Mouse (Mus musculus) heart, postnatal 14 days (tissue): ENCODE results near the gene Ddx42. TPM values are rescaled to one million over a fixed set of nuclear protein-coding genes. Genes with fewer than 3 reads are reported as not detected.

Experiments
- DNase-seq, 2 experiments: peaks; one replicate each; pipeline ENCODE4 v3.0.0; 2021 to 2022
- intact Hi-C: fragments of 180-260 bp; cut with DNase I; formaldehyde crosslinking; loops from one replicate; pipeline ENCODE4 v1.15.1; 2025
- total RNA-seq, 2 experiments: library from RNA; stranded (reverse); gene quantifications; 2 replicates each; pipeline ENCODE4 v1.2.3; 2021

The Ddx42 gene
- total RNA-seq, 2 experiments from 2014 or later, result 29.2 to 30.0 TPM

GRCm38 (mm10) chr11:106265570-106265969 lies 48.8 kb downstream of the Ddx42 start:
- intact Hi-C loops, result no loop called here

GRCm38 (mm10) chr11:106266431-106266830 lies 49.7 kb downstream of the Ddx42 start:
- DNase-seq, result no peak
- intact Hi-C loops, result no loop called here

More at GRCm38 (mm10) chr11:106265570-106265969, 48.8 kb downstream of the Ddx42 start:
- DNase-seq, result no peak

- peak; percentile 36 to 41 for DNase-seq
- intact Hi-C loops, result no loop called here
Observed at GRCm38 (mm10) chr11:106267311-106267852, 50.7 kb downstream of the Ddx42 start.

GRCm38 (mm10) chr11:106267871-106268270 lies 51.1 kb downstream of the Ddx42 start:
- no peak for DNase-seq
- intact Hi-C loops, result no loop called here

GRCm38 (mm10) chr11:106268326-106269059 lies 51.8 kb downstream of the Ddx42 start:
- DNase-seq, result peak; percentile 81 to 85
- intact Hi-C loops, result no loop called here

GRCm38 (mm10) chr11:106269060-106269431 lies 52.3 kb downstream of the Ddx42 start:
- DNase-seq, result peak; percentile 42 to 47
- intact Hi-C loops, result no loop called here

- peak in 1 of 2 experiments; percentile 21 for DNase-seq
- intact Hi-C loops, result loop anchor here (2.0 to 5.0 kb wide), 2 partner anchors 14 to 54 kb away; partner anchors contain the start of genes Ccdc47, Ddx42, Ftsj3 and Psmc5
Observed at GRCm38 (mm10) chr11:106271131-106271793, 54.5 kb downstream of the Ddx42 start.

GRCm38 (mm10) chr11:106271794-106272643 lies 55.3 kb downstream of the Ddx42 start:
- intact Hi-C loops, result loop anchor here (2.0 to 5.0 kb wide), 2 partner anchors 15 to 55 kb away; partner anchors contain the start of genes Ccdc47, Ddx42, Ftsj3 and Psmc5

GRCm38 (mm10) chr11:106272644-106273310 lies 56.1 kb downstream of the Ddx42 start, which contains the start of gene Smarcd2:
TSS of gene Smarcd2 (minus strand) at chr11:106272972.
- DNase-seq, result peak; percentile 99
- intact Hi-C loops, result loop anchor here (5.0 kb wide), 1 partner anchor 55 kb away; the partner anchor contains the start of genes Ccdc47 and Ddx42

More at GRCm38 (mm10) chr11:106271794-106272643, 55.3 kb downstream of the Ddx42 start:
- peak; percentile 23 to 59 for DNase-seq

- intact Hi-C loops, result loop anchor here (5.0 kb wide), 1 partner anchor 56 kb away; the partner anchor contains the start of genes Ccdc47 and Ddx42
- no peak for DNase-seq
Observed at GRCm38 (mm10) chr11:106273311-106273684, 56.6 kb downstream of the Ddx42 start.

- DNase-seq, result no peak
- intact Hi-C loops, result loop anchor here (5.0 kb wide), 1 partner anchor 57 kb away; the partner anchor contains the start of genes Ccdc47 and Ddx42
Observed at GRCm38 (mm10) chr11:106273811-106274210, 57.1 kb downstream of the Ddx42 start.

- intact Hi-C loops, result loop anchor here (5.0 kb wide), 1 partner anchor 57 kb away; the partner anchor contains the start of genes Ccdc47 and Ddx42
- no peak for DNase-seq
Observed at GRCm38 (mm10) chr11:106274374-106274773, 57.6 kb downstream of the Ddx42 start.

- DNase-seq, result peak in 1 of 2 experiments; percentile 50
- intact Hi-C loops, result loop anchor here (5.0 kb wide), 1 partner anchor 58 kb away; the partner anchor contains the start of genes Ccdc47 and Ddx42
Observed at GRCm38 (mm10) chr11:106274971-106275411, 58.3 kb downstream of the Ddx42 start.

- intact Hi-C loops, result no loop called here
Observed at GRCm38 (mm10) chr11:106276454-106276853, 59.7 kb downstream of the Ddx42 start, which contains the start of gene Tcam1. TSS of gene Tcam1 (plus strand) at chr11:106276672.

GRCm38 (mm10) chr11:106282452-106282851 lies 65.7 kb downstream of the Ddx42 start:
- intact Hi-C loops, result no loop called here
- DNase-seq, result no peak

More at GRCm38 (mm10) chr11:106276454-106276853, 59.7 kb downstream of the Ddx42 start, which contains the start of gene Tcam1:
- peak; percentile 92 to 97 for DNase-seq

GRCm38 (mm10) chr11:106283371-106283770 lies 66.6 kb downstream of the Ddx42 start:
- intact Hi-C loops, result no loop called here
- no peak for DNase-seq

GRCm38 (mm10) chr11:106284126-106284525 lies 67.4 kb downstream of the Ddx42 start:
- no peak for DNase-seq
- intact Hi-C loops, result no loop called here

GRCm38 (mm10) chr11:106286206-106286605 lies 69.5 kb downstream of the Ddx42 start:
- no peak for DNase-seq
- intact Hi-C loops, result no loop called here

- intact Hi-C loops, result no loop called here
- DNase-seq, result no peak
Observed at GRCm38 (mm10) chr11:106286987-106287386, 70.3 kb downstream of the Ddx42 start.
